Mouse (Mus musculus) cerebellum, adult 2 months (tissue): ENCODE measurements around the gene Strip1.

Source experiments
- CTCF ChIP-seq: fragments of 200-500 bp; IDR thresholded peaks from 2 replicates; pipeline ENCODE4 v1.5.1; 2011; ENCODE audit warnings: low read depth, mild to moderate bottlenecking, control low read depth, low read length, moderate library complexity, borderline replicate concordance; ENCODE audit not compliant: insufficient read depth
- POLR2A ChIP-seq: fragments of 200-500 bp; IDR thresholded peaks from 2 replicates; pipeline ENCODE4 v1.6.1; 2011; ENCODE audit warnings: low read length, control low read depth, borderline replicate concordance; ENCODE audit not compliant: insufficient read depth

DNA sequence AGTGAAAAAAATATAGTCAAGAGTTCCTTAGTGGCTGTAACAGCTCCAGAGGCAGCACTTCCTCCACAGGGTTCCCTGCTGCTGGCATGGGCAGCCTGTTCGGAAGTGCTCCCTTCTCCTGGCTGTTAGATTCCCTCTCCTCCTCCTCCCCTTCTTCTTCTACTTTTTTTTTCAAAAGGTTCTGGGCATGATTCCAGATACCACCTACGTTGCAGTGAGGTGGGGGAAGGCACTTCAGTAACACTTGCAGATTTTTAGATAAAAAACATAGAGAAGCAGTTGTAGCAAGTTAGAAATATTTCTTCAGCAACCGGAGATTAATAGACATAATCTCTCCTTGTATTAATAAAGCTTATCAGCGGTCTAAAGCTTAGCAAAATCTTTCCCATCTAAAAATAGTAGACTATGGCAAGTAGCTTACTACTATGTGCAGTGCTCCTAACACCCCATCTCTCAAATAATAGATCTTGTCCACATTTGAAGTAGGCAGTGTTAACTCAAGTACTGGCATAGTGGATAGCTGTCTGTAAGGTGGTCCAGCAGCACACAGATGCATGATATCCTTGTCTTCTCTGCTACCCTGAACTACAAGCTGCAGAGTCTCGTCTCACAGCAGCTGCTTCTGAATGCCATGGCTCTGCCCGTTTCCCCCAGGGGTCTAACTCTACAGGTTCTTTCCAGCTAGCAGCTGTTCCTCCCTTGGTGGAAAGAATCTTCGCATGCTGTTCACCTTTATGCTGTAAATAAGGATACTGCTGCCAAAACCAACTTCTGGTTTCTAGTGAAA, 49.5 kb upstream of the Strip1 start:
- TF ChIP-seq CTCF: no peak
- TF ChIP-seq POLR2A: no peak
